Mouse (Mus musculus) intestine, embryonic 16.5 days (tissue): ENCODE data around the gene Gm20388. TPM values are rescaled to one million over a fixed set of nuclear protein-coding genes. Genes with fewer than 3 reads are reported as not detected.

Source experiments
- ATAC-seq: fragments of 200-750 bp; cut with Nextera tagmentation; 2 replicates; pipeline ENCODE4 v1.8.0; 2017; ENCODE audit warnings: moderate TSS enrichment, moderate library complexity
- H3K27ac ChIP-seq: fragments of 300-500 bp; sonication (generic); 2 replicates; pipeline ENCODE4 v1.5.1; 2014; ENCODE audit warnings: mild to moderate bottlenecking, low read length
- H3K27me3 ChIP-seq: fragments of 300-500 bp; sonication (generic); replicated peaks from 2 replicates; pipeline ENCODE4 v1.6.1; 2014; ENCODE audit warnings: low read length, control low read depth, mixed read lengths; ENCODE audit not compliant: control insufficient read depth, insufficient read depth
- H3K36me3 ChIP-seq: fragments of 300-500 bp; sonication (generic); 2 replicates; pipeline ENCODE4 v1.6.1; 2014; ENCODE audit warnings: low read length, control low read depth; ENCODE audit not compliant: control insufficient read depth, insufficient read depth
- H3K4me1 ChIP-seq: fragments of 300-500 bp; sonication (generic); 2 replicates; pipeline ENCODE4 v1.6.1; 2014; ENCODE audit warnings: low read length, control low read depth, mixed read lengths; ENCODE audit not compliant: control insufficient read depth, insufficient read depth
- H3K4me2 ChIP-seq: fragments of 300-500 bp; sonication (generic); 2 replicates; pipeline ENCODE4 v1.6.1; 2014; ENCODE audit warnings: low read depth, low read length, control low read depth
- H3K4me3 ChIP-seq: fragments of 300-500 bp; sonication (generic); 2 replicates; pipeline ENCODE4 v1.5.1; 2014; ENCODE audit warnings: mild to moderate bottlenecking, low read length
- H3K9ac ChIP-seq: fragments of 300-500 bp; sonication (generic); 2 replicates; pipeline ENCODE4 v1.6.1; 2014; ENCODE audit warnings: low read depth, low read length
- H3K9me3 ChIP-seq: fragments of 300-500 bp; sonication (generic); 2 replicates; pipeline ENCODE4 v1.6.1; 2016; ENCODE audit warnings: low read length, control low read depth; ENCODE audit not compliant: control insufficient read depth
- WGBS: fragments of 180-500 bp; shearing (Covaris S2); extraction: QIAGEN DNeasy Blood & Tissue Kit; methylation state at CpG from one replicate; pipeline ENCODE4 v1.1.7; 2014; 5-methylcytosine and 5-hydroxymethylcytosine counted together
- polyA plus RNA-seq: library from polyadenylated mRNA; unstranded; fragments of >200 nt; fragmentation: Nextera tagmentation; extraction: Ambion mirVana; gene quantifications from 2 replicates; pipeline ENCODE4 v1.2.1, GENCODE M21; 2015

Gene Gm20388
- polyA plus RNA-seq, 1 experiment from 2014 or later = 5.8 TPM

DNA sequence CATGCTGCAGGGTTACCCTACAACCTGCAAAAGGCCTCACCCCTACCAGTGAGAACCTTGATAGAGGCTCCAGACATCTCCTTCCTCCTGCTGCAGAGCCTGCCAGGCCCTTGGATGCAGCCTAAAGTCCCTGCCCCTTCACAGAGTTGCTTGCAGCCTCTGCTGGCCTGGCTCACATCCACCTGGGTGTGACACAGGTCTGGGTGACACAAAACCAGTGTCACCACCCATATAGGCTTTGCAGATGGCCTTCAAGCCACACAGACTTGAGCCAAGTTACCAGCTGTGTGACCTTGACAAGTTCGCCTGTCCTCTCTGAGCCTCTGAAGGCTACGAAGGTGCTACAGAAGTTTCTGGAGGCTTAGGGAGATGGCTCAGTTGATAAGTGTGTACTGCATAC, 1508.9 kb downstream of the Gm20388 start:
- Histone ChIP-seq H3K9me3 (no peaks in the 10 kb centered on the region), H3K4me1 (0 out of 2 replicates have a peak, but pooled peaks cover 5% of the 10 kb centered on the region), H3K36me3 (no peaks in the 10 kb centered on the region), H3K4me2 (no peak overlapping the region), H3K27ac (no peak overlapping the region), H3K9ac (no peak overlapping the region), H3K4me3 (no peak overlapping the region), H3K27me3 (no peaks in the 10 kb centered on the region)
- no peak for ATAC-seq
- WGBS = 96% methylated on average over 2 of the region's 2 CpGs

DNA sequence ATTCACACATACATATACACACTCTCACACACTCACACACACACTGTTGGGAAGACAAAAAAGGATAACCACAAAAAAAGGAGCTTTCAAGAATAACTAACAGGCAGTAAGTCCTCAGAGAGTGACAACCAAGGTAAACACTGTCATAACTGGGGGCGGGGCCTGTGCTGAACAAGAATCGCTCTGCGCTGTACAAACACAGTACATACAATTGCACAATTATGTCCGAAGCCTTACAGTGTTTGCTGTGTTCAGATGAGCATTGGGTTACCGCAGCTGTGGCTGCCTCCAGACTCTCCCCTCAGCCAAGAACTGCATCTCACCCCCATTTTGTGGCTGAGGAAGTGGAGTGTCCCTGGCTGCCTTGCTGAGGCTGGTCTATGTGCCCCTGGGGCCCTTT, 1510.4 kb downstream of the Gm20388 start:
- ATAC-seq = 0 out of 2 replicates have a peak, but pooled peaks have one; percentile 68
- no peak overlapping the region for H3K4me3 ChIP-seq
- H3K9me3 ChIP-seq = no peaks in the 10 kb centered on the region
- peaks cover 1% of the 10 kb centered on the region; the same call in 1 of the 2 replicates for H3K27me3 ChIP-seq
- H3K36me3 ChIP-seq = no peaks in the 10 kb centered on the region
- no peak overlapping the region for H3K27ac ChIP-seq
- 0 out of 2 replicates have a peak, but pooled peaks cover 5% of the 10 kb centered on the region for H3K4me1 ChIP-seq
- WGBS = 58% methylated on average over 5 of the region's 5 CpGs
- H3K4me2 ChIP-seq = no peak overlapping the region
- H3K9ac ChIP-seq = no peak overlapping the region

DNA sequence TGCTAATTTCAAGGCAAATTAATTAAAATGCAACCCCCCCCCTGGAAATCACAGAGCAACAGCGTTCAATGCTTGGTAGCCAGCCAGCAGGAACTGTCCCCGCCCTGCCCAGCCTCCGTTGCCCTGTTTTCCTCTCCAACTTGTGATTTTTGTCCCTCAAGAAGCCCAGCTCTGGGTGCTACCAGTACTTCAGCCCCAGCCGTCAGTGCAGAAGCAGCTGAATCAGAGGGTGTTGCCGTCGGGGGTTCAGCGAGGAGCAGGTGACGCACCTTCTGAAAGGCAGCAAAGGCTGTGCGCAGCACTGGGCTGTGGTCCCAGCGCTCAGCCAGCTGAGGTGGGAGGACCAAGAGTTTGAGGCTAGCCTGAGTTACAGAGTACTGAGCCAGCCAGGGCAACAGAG, 1513.4 kb downstream of the Gm20388 start:
- Histone ChIP-seq H3K4me2 (no peak overlapping the region), H3K4me1 (no peaks in the 10 kb centered on the region), H3K36me3 (no peaks in the 10 kb centered on the region), H3K4me3 (no peak overlapping the region), H3K9me3 (no peaks in the 10 kb centered on the region), H3K27me3 (peaks cover 3% of the 10 kb centered on the region; the same call in 1 of the 2 replicates), H3K27ac (no peak overlapping the region), H3K9ac (no peak overlapping the region)
- no peak for ATAC-seq
- WGBS = 91% methylated on average over 10 of the region's 10 CpGs

DNA sequence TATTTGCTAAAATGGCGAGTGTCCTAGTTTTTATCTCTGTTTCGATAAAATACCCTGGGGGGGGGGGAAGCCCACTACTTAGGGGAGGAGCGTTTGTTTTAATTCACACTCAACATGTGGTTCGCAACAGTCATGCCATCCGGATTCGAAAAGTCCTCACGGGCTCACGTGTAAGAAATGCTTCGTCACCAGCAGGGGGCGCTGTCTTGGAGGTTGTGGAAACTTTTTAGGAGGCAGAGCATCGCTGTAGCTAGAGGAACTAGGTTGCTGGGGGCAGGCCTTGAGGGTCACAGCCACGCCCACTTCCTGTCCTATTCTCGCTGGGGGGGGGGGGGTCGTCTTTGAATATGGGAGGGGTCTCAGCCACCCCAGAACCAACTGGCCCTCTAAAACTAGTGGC, 1514.0 kb downstream of the Gm20388 start:
- Histone ChIP-seq H3K4me1 (no peaks in the 10 kb centered on the region), H3K9me3 (no peaks in the 10 kb centered on the region), H3K4me2 (no peak overlapping the region), H3K27ac (no peak overlapping the region), H3K4me3 (no peak overlapping the region), H3K36me3 (no peaks in the 10 kb centered on the region), H3K9ac (no peak overlapping the region), H3K27me3 (peaks cover 3% of the 10 kb centered on the region; the same call in 1 of the 2 replicates)
- 84% methylated on average over 13 of the region's 14 CpGs for WGBS
- ATAC-seq = no peak

DNA sequence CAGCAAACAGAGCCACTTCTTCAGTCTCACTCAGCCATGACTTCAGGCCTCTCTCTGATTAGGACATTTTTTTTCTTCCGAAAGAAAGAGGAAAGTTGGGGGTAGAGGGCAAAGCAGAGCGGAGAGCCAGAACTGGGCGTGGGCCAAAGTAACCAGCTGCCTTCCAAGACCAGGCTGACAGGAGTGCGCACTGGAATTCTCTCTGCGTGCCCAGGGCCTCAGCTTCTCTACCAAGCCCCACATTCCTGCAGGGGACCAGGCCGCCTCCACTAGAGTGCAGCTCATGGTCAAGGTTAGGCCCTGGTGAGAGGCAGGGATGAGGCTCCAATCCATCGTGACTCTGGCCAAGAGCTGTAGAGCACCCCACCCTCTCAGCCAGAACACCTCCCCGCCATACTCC, 1520.9 kb downstream of the Gm20388 start:
- Histone ChIP-seq H3K27ac (no peak overlapping the region), H3K4me3 (no peak overlapping the region), H3K4me1 (peaks cover 5% of the 10 kb centered on the region), H3K4me2 (no peak overlapping the region), H3K27me3 (no peaks in the 10 kb centered on the region), H3K9me3 (no peaks in the 10 kb centered on the region), H3K9ac (no peak overlapping the region), H3K36me3 (no peaks in the 10 kb centered on the region)
- no peak for ATAC-seq
- WGBS = 65% methylated on average over 8 of the region's 8 CpGs

DNA sequence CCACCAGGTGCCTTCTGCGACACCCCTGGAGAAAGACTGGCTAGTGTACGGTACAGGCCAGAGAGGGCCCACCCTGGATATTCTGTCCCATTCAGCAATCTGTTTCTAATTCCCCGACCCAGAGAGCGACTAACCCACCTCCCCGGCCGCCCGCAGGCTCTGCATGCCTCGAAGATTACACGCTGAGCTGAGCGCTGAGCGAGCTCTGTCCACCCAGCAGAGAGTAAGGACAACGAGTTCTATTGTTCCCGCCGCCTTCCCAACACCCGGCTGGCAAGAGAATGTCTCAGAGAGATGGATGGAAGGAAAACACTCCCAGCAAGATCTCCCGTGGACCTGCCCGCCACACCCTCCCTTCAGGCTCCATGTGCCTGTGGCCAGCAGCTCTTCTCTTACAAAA, 1522.8 kb downstream of the Gm20388 start:
- Histone ChIP-seq H3K36me3 (no peaks in the 10 kb centered on the region), H3K27ac (no peak overlapping the region), H3K27me3 (no peaks in the 10 kb centered on the region), H3K4me2 (no peak overlapping the region), H3K4me3 (no peak overlapping the region), H3K4me1 (peaks cover 5% of the 10 kb centered on the region), H3K9ac (no peak overlapping the region), H3K9me3 (no peaks in the 10 kb centered on the region)
- ATAC-seq = no peak
- WGBS = 31% methylated on average over 17 of the region's 17 CpGs

DNA sequence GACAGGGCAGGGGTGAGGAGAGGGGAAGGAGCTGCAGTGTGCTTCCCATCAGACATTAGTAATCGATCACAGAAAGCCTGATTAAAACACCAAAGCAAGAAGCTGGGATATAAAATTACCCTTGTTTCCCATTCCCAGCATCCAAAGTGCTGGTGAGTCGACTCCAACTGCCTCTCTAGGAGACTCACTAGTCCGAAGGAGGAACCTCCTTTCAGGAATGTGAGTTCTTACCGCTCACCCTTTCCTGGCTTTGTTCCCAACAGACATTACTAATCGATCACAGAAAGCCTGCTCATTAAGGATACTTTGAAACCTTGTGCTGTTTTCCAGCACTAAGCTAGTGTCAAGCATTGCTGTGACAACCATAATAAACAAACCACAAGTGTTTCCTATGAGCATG, 1526.0 kb downstream of the Gm20388 start:
- WGBS = 58% methylated on average over 5 of the region's 5 CpGs
- H3K9ac ChIP-seq = 0 out of 2 replicates have a peak overlapping the region, but pooled peaks have one; percentile 1
- H3K27ac ChIP-seq = no peak overlapping the region
- no peaks in the 10 kb centered on the region for H3K27me3 ChIP-seq
- H3K4me1 ChIP-seq = peaks cover 2% of the 10 kb centered on the region
- no peak overlapping the region for H3K4me3 ChIP-seq
- no peaks in the 10 kb centered on the region for H3K9me3 ChIP-seq
- no peaks in the 10 kb centered on the region for H3K36me3 ChIP-seq
- no peak overlapping the region for H3K4me2 ChIP-seq
- ATAC-seq = no peak

DNA sequence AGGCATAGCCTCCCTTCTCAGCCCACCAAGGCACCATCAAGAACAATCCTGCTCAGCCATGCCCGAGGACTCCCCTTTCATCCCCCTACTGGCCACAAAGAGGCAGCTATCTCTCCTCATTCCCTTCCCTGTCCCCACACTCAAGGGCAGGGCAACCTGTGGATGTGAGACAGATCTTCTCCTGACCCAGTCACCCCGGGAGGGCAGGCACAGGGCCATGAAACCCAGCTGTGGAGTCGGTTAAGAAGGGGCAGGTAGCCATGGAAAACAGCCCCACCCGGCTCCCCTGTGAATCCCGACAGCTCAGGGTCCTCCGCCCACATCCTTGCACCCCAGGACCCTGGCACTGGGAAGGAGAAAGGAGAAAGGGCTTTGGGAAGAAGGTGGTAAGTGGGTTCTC, 1526.9 kb downstream of the Gm20388 start:
- H3K4me2 ChIP-seq = no peak overlapping the region
- no peaks in the 10 kb centered on the region for H3K27me3 ChIP-seq
- WGBS = 71% methylated on average over 6 of the region's 6 CpGs
- ATAC-seq = no peak
- no peaks in the 10 kb centered on the region for H3K4me1 ChIP-seq
- no peaks in the 10 kb centered on the region for H3K9me3 ChIP-seq
- H3K4me3 ChIP-seq = no peak overlapping the region
- H3K36me3 ChIP-seq = no peaks in the 10 kb centered on the region
- no peak overlapping the region for H3K9ac ChIP-seq
- no peak overlapping the region for H3K27ac ChIP-seq

DNA sequence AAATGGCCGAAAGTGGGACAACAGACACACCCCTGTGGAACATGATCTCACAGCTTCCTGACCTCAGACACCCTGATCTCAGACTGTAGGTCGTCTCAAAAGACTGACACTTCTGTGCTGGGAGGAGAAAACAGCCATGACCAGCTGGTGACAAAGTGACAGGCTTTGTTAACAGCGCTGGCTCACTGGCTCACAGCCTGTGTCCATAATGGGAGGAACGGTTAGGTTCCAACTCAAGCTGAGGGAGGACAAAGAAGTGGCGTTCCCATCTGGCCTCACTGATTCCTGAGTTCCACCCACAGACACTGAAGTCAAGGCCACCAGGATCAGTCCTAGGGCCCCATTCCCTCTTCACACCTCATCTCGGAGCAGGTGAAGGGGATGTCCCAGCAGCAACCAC, 1527.5 kb downstream of the Gm20388 start:
- Histone ChIP-seq H3K27ac (no peak overlapping the region), H3K27me3 (no peaks in the 10 kb centered on the region), H3K36me3 (no peaks in the 10 kb centered on the region), H3K4me3 (no peak overlapping the region), H3K9ac (no peak overlapping the region), H3K4me1 (no peaks in the 10 kb centered on the region), H3K4me2 (no peak overlapping the region), H3K9me3 (no peaks in the 10 kb centered on the region)
- WGBS = 49% methylated on average over 6 of the region's 6 CpGs
- ATAC-seq = no peak

DNA sequence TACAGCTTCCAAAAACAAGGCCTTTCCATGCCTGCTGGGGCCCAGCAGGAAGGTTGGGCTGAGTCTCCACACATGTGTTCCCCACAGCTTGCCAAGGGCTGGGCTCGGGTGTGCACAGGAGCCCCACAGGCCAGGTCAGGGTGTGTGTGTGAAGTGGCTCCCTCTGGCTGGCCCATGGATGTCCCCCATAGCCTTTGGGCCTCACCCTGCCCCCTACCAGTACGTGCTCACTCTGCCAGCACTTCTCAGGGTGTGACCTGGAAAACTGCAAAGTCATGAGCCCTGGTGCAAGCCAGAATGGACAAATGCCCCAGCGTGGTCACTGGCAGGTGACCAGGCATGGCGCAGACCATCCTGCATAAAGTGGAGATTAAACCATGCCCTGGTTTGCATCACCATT, 1528.7 kb downstream of the Gm20388 start:
- Histone ChIP-seq H3K36me3 (no peaks in the 10 kb centered on the region), H3K4me2 (no peak overlapping the region), H3K4me3 (no peak overlapping the region), H3K9ac (no peak overlapping the region), H3K4me1 (no peaks in the 10 kb centered on the region), H3K9me3 (no peaks in the 10 kb centered on the region), H3K27ac (no peak overlapping the region), H3K27me3 (no peaks in the 10 kb centered on the region)
- ATAC-seq = no peak
- WGBS = 75% methylated on average over 4 of the region's 4 CpGs
